Mouse (Mus musculus) adrenal gland (tissue): ENCODE results near the gene Tuba8.

Experiments used
- intact Hi-C: fragments of 180-260 bp; cut with DNase I; formaldehyde crosslinking; loops from one replicate; pipeline ENCODE4 v1.15.1; 2025

Gene Tuba8

DNA sequence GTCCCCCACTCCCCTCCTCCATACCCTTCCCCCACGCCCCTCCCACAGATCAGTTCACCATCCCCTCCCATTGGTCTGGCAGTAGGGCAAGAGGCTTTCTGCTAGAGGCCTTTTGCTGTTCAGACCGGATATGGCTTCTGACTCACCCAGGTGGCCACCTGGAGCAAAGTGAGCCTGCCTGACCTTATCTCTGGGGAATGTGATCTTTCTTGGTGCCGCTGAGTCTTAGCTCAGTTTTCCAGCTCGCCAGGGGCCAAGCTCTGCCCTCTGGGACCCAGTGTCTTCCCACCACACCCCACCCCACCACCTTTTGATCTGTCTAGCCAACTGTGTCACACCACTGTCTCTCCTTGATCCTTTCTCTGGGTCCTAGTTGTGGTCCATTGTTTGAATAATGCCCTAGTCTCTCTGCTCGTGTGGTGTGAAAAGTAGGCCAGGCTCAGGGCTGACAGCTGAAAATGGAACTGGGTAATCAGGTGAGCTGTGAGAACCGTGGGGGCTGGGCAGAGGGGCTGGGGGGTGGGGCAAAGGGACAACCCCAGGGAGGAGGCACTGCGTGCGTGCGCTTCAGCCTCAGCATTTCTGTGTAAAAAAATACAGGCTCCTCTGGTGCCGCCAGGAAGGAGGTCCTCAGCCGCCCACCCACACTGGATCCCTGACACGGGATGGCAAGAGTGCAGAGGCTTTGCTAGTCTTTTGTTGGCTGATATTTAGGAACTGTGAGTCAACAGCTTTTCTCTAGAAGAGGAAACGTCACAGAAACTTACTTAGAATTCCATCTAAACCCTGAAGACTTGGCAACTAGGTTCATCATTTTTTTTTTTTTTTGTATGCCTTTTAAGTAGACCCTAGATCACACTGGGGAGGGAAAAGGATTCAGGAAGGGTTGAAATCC, 16.2 kb upstream of the Tuba8 start:
- intact Hi-C loops = loop anchor here (5.0 kb wide), 1 partner anchor 58 kb away; no protein-coding TSS in a partner anchor

DNA sequence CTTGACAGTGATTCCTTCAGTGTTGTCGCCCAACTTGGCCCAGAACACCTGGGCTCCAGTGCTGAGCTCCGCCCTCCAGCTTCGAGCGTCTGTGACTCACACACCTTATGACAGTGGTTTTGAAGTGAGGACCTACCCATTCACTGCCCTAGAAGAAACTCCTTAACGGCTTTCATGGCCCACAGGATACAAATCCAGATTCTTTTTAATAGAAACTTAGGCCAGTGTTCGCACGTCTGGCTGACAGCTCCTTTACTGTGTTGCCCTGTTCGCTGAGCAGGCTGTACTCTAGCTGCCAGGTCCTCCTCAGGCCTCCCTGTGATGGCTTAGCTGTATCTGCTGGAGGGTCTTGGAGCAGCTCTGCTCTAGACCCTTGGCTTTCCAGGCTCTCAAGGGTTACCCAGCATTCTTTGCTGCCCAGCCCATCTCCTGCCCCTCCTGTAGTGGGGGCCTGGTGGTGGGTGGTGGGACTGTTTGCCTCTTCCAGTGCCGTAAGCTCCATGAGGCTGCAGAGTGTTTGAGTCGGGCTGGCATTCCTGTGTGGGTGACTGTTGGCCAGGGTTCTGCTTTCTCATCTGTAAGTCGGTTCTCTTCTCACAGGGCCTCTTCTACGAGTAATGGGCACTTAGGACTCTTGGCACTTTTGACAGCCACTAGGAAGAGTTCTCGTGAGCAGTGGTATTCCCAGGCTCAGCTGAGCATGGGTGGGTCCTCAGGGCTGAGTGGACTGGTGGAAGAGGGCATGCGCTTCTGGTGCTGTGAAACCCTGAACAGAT, 15.4 kb upstream of the Tuba8 start:
- intact Hi-C loops = loop anchor here (5.0 kb wide), 1 partner anchor 57 kb away; no protein-coding TSS in a partner anchor

DNA sequence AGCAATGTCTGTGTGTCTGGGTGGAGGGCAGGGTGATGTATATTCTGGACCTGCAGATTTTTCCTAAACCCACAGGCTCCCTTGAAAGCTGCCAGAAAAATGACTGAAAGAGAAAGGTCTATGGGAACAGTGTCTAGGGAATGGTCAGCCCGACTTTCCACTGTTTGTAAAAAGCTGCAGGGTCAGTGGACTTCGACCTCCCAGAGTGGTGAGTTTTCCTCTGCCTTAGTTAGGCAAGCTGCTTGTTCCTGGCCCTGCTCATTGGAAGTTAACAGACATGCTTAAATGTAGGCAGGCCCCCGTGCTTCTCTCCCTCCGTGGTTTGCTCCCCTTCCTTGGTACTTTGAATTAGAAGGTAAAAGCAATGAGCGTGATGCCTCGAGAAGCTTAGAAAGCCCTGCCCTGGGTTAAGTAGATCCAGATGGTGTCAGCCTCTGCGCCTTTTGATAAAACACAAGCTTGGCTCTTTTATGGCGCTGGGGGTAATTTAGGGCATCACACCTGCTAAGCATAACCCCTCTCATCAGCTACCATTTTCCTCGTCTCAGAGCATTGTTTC, 12.6 kb upstream of the Tuba8 start:
- intact Hi-C loops = no loop called here

- intact Hi-C loops = no loop called here
Observed at GRCm38 (mm10) chr6:121200458-121200857, 10.0 kb upstream of the Tuba8 start.

DNA sequence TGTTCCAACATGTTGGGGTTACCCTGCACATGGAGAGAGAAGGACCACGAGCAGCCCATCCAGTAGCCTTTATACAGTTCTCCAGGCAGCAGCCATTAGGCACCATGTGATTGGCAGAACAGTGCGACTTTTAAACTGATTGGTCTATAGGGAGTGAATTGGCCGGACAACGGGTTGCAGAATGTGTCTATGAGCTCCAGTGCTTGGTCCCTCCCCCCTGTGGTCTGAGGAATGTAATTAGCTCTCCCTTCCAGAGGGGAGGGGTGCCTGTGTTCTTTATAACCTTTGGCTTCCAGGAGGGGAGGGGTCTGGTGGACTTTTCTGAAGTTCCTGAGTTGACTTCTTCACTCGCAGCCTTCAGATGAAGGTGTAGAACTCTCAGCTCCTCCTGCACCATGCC, 8.5 kb upstream of the Tuba8 start:
- intact Hi-C loops = no loop called here

DNA sequence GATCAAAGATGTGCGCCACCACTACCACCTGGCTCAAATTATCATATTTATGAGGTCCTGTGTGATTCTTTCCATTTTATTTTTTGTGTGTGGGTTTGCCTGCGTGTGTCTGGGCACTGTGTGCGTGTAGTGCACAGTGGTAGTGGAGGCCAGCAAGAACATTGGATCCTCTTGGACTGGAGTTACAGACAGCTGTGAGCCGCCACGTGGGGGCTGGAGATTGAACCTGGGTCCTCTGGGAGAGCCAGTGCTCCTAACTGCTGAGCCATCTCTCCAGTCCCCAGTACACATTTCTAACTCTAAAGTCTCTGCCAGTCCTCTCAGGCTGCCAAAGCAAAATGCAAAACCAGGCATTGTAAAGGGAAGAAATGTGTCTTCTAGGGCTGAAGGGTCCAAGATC, 4.0 kb upstream of the Tuba8 start:
- intact Hi-C loops = no loop called here

DNA sequence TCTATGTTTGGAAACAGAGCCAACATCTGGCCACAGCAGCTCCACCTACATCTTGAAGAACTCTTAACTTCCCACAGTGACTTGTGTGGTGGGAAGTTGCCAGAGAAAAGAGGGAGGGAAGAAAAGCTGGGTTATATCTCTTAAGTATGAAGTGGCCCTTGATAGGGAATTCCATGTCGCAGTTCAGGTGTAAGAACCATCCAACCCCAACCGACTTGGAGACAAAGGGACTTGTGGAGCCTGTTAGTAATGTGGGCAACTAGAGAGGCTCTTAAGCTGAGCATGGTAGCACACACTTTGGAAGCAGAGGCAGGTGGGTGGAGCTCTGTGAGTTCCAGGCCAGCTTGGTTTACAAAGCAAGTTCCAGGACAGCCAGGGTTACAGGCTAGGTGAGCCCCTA, 912 bp upstream of the Tuba8 start:
- intact Hi-C loops = no loop called here

GRCm38 (mm10) chr6:121210926-121211289, 412 bp downstream of the Tuba8 start:
- intact Hi-C loops = no loop called here

DNA sequence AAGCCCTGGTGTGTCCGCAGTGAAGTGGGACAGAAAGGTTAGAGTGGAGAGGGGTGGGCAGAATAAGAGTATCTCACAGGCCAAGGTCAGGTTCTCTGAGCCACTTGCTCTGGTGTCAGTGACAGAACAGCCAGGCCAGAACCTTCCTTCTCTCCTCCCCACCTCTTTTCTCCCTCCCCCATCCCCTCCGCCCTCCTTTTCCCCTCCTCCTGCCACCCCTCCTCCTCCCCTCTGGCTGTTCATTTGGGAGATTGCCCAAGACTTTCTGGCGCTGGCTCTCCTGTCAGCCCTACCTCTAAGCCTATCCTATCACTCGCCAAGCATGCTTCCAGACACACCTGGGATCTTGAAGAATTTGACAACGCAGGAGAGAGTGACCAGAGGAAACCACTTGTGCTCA, 1.2 kb downstream of the Tuba8 start:
- intact Hi-C loops = no loop called here

- intact Hi-C loops = no loop called here
Observed at GRCm38 (mm10) chr6:121212988-121213387, 2.5 kb downstream of the Tuba8 start.

- intact Hi-C loops = no loop called here
Observed at GRCm38 (mm10) chr6:121214221-121214620, 3.7 kb downstream of the Tuba8 start.

- intact Hi-C loops = no loop called here
Observed at GRCm38 (mm10) chr6:121214667-121215330, 4.3 kb downstream of the Tuba8 start.

- intact Hi-C loops = no loop called here
Observed at GRCm38 (mm10) chr6:121215336-121215735, 4.8 kb downstream of the Tuba8 start.

- intact Hi-C loops = no loop called here
Observed at GRCm38 (mm10) chr6:121215896-121216295, 5.4 kb downstream of the Tuba8 start.

GRCm38 (mm10) chr6:121216589-121217255, 6.2 kb downstream of the Tuba8 start:
- intact Hi-C loops = no loop called here

- intact Hi-C loops = no loop called here
Observed at GRCm38 (mm10) chr6:121218002-121218401, 7.5 kb downstream of the Tuba8 start.

- intact Hi-C loops = no loop called here
Observed at GRCm38 (mm10) chr6:121219406-121219805, 8.9 kb downstream of the Tuba8 start.

- intact Hi-C loops = no loop called here
Observed at GRCm38 (mm10) chr6:121220181-121220580, 9.7 kb downstream of the Tuba8 start.

- intact Hi-C loops = no loop called here
Observed at GRCm38 (mm10) chr6:121221876-121222597, 11.5 kb downstream of the Tuba8 start.

DNA sequence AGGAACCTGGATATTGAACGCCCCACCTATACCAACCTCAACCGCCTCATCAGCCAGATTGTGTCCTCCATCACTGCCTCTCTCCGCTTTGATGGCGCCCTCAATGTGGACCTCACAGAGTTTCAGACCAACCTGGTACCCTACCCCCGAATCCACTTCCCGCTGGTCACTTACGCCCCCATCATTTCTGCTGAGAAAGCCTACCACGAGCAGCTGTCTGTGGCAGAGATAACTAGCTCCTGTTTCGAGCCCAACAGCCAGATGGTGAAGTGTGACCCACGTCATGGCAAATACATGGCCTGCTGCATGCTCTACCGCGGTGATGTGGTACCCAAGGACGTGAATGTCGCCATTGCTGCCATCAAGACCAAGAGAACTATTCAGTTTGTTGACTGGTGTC, 12.5 kb downstream of the Tuba8 start:
- intact Hi-C loops = no loop called here
